Mouse (Mus musculus): ENCODE results near the gene Zranb1.
A peak's percentile ranks its signal among the peaks of the same experiment; 100 is the strongest.

The Zranb1 gene

DNA sequence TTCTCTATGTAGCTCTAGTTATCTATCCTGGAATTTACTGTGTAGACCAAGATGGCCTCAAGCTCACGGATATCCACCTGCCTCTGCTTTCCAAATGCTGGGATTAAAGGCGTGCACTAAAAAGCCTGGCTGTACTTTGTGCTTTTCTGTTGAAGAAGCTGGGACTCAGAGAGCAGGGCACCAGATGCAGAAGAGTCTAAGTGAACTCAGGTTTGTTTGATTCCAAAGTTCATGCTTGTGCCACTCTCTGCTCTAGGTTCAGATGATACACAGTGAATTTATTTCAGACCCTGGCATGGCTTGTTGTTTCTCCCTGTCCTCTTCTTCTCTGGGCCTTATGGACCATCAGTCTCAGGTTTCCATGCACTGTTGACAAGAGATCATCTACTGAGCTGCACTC lies 5.7 kb upstream of the Zranb1 start:
- no peak for DNase-seq (ENCODE audit: extremely low read depth, insufficient read length, low spot score)

DNA sequence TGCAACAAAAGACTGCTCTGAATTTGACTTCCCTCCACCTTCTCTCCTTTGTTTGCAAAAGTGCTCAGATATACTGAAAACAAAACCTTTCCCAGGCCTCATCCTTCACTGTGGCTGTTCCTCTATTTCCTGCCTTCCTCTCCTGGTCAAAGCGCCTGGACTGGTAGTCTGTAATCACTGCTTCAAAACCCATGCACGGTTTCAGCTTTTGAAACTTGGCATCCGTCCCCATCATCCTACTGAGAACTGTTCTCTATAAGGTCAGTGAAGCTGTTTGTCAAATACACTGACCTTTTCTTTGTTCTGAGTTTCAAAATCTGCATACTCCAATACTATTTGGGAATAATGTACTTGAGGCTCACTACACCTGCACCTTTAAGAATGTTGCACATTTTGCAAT lies 3.7 kb upstream of the Zranb1 start:
- no peak for DNase-seq (ENCODE audit: extremely low read depth, insufficient read length, low spot score)

DNA sequence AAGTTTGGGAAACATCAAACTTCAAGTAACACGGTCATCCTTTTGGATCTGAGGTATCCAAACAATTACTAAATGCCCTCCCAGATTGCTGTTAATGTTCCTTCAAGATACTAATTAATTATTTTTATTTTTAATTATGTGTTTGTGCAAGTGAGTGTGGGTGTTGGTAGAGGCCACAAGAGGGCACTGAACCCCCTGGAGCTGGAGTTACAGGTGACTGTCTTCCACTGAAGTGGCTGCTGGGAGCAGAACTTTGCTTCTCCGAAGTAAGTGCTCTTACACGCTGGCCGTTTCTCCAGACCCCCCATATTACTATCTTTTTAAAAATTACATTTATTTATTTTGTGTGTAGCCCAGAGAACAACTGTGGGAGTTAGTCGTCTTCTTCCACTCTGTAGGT lies 887 bp upstream of the Zranb1 start:
- no peak for DNase-seq (ENCODE audit: extremely low read depth, insufficient read length, low spot score)

DNA sequence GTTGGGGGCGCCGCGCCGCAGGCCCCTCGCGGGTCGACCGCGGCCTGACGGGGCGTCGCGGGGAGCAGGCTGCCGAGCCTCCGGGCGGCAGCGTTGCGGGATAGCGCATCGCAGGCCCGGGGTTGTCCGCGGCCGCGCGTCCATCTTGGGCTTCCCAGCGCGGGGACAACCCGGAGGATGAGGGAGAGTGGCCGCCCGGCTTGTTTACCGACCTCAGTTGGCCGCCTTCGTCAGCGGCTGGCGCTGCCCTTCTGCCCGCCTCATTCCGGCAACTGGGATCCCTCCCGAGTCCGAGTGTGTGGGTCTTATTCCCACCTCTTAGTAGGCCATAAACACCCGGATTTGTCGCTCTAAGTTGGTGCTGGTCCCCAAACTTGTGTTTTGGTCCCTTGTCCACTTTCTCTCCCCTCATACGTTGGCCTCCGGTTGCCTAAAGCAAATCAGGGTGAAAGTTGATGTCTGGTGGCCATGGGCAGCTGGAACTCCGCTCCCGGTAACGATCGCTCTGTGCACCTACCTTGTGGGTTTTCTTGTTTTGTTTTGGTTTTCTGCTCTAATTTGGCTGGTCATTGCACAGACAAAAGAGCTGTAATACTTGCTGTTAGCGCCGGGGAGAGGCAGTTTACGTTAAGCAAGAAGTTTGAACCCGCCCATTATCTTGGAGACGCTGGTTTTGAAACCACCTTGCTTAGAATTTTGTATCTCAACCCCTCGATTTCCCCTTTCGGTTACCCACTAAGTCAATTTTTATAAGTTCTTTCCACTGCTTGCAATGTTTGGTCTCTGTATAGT lies 814 bp downstream of the Zranb1 start:
- peak; percentile 54 for DNase-seq (ENCODE audit: extremely low read depth, insufficient read length, low spot score)

DNA sequence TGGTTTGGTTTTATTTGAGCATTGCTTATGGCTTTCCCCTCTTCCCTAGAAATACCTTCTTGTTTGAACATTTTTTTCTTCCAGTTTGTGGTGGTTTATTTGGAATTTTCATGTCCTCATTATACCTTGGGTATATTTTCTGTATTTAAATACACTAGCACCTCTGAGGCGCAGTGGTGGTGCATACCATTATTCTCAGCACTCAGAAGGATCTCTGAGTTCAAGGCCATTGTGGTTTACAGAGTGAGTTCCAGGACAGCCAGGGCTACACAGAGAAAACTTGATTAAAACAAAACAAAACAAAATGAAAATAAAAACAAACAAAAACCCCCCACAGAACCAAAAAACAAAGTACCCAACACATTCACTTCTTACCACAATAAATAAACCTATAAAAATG lies 2.4 kb downstream of the Zranb1 start:
- no peak for DNase-seq (ENCODE audit: extremely low read depth, insufficient read length, low spot score)

DNA sequence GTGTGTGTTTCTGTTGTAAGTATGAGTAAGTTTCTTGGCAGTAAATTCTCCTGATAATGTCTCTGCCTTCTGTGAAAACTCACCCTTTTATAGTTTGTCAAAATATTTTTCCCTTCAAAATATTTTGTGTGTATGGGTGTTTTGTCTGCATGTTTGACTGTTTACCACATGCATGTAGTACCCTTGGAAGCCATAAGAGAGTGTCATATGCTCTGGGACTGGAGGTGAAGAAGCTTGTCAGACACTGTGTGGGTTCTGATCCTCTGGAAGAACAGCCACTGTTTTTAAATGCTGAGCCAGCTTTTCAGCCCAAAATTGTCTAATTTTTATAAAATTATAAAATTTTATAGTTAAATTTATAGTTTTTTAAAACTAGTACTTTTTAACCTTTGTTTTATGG lies 3.8 kb downstream of the Zranb1 start:
- DNase-seq (ENCODE audit: extremely low read depth, insufficient read length, low spot score), result no peak

DNA sequence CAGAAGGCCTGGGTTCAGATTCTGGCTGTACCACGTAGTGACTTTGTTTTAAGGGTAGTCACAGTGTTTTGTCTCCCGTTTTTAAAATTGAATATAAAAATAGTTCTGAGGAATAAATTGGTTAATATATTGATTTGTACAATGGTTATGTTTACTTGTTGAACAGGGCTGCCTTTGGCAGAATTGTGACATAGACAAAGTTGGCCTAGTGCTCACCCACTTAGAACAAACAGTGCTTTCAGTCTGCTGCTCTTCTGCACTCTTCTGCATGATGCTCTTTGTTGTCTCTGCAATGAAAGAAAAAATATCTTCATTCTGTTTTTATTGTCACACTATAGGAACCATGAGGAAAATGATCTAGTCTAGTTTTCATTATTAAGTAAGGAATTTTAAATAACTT lies 8.2 kb downstream of the Zranb1 start:
- no peak for DNase-seq (ENCODE audit: extremely low read depth, insufficient read length, low spot score)

DNA sequence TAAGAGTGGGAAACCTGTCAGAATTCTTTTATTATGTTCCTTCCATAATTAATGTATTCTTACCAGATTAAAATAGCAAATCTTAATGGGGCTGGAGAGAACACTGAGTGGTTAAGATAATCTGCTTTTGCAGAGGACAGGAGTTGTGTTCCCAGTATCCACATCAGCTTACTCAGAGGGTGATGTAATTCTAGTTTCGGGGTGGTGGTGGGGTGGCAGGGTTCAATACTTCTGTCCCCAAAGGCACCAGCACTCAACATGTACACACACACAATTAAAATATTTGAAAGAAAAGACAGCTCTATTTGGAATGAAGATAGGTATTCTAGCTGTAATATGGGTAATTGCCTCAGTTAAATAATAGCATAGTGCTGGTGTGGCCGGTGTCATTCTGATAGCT lies 9.6 kb downstream of the Zranb1 start:
- no peak for DNase-seq (ENCODE audit: extremely low read depth, insufficient read length, low spot score)

DNA sequence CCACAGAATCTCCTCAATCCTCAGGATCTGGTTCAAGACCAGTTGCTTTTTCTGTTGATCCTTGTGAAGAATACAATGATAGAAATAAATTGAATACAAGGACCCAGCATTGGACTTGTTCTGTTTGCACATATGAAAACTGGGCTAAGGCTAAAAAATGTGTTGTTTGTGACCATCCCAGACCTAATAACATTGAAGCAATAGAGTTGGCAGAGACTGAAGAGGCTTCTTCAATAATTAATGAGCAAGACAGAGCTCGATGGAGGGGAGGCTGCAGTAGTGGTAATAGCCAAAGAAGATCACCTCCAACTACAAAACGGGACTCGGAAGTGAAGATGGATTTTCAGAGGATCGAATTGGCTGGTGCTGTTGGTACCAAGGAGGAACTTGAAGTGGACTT lies 19.0 kb downstream of the Zranb1 start:
- no peak for DNase-seq (ENCODE audit: extremely low read depth, insufficient read length, low spot score)

DNA sequence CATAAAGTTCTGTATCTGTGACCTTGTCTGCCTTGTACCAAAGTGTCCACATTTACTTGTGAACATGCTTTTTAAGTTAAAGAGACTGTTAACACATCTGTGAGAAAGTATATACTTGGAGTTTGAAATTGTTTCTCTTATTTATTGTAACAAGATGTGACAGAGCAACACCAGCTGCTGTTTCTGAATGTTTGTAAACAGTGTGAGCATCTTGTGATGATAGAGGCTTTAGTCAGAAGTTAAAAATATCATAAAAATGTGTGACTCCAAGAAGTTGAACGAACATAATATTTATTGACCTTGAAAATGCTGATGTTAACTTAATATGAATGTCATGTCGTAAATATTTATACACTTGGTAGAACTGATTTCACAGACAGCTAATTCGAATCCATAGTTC lies 19.7 kb downstream of the Zranb1 start:
- no peak for DNase-seq (ENCODE audit: extremely low read depth, insufficient read length, low spot score)

DNA sequence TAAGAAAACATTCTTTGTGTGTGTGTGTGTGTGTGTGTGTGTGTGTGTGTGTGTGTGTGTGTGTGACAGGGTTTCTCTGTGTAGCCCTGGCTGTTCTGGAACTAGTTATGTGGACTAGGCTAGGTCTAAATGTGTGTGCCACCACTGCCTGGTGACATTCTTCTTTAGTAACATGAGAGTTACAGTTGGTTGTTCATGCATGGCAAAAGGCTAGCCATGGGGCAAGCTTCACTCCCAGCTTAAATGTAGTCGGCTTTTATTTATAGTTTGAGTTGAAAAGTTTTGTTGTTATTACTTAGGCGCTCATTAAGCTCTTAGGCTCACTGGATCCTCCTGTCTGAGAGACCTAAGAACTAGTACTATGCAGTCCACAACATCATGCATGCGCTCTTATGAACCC lies 33.5 kb downstream of the Zranb1 start:
- DNase-seq (ENCODE audit: extremely low read depth, insufficient read length, low spot score), result no peak

DNA sequence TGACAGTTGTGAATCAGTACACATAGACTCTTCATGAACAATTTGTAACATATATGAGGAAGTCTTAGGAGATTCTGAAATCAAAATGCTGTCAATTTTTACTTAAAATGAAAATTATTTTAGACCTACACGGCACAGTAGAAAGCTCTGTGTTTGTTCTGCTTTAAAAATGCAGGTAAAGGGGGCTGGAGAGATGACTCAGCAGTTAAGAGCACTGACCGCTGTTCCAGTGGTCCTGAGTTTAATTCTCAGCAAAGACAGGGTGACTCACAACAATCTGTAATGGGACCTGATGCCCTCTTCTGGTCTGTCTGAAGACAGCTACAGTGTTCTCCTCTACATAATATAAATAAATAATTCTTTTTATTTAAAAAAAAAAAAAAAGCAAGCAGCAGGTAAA lies 34.8 kb downstream of the Zranb1 start:
- no peak for DNase-seq (ENCODE audit: extremely low read depth, insufficient read length, low spot score)

DNA sequence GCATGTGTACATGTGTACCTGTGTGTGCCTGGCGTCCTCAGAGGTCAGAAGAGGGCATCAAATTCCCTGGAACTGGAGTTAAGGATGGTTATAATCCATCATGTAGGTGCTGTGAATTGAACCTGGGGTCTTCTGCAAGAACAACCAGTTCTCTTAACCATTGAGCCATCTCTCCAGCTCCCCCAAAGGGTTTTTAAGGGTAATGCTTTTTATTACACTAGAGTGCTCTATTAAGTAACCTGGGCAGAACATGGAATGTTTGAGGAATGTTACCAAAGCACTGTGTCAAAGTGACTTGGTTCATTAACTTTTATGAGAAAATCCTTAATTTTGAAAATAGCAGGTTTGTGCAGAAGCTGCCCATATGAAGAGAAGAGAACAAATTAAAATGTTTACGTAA lies 41.1 kb downstream of the Zranb1 start:
- DNase-seq (ENCODE audit: extremely low read depth, insufficient read length, low spot score), result no peak

DNA sequence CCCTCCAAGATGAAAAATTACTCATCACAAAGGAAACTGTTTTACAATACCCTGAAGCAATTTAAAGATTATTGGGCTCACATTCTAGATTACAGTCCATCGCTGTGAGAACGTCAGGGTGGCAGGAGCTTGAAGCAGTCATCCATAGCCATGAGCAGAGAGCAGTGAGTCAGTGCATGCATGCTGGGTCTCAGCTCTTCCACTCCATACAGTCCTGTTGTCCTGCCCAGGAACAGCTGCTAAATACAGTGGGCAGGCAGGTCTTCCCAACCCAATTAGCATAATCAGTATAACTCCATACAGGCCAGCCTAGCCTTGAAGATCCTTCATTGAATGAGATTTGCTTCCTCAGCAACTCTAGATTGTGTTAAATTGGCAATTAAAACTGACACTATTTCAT lies 45.1 kb downstream of the Zranb1 start:
- no peak for DNase-seq (ENCODE audit: extremely low read depth, insufficient read length, low spot score)

DNA sequence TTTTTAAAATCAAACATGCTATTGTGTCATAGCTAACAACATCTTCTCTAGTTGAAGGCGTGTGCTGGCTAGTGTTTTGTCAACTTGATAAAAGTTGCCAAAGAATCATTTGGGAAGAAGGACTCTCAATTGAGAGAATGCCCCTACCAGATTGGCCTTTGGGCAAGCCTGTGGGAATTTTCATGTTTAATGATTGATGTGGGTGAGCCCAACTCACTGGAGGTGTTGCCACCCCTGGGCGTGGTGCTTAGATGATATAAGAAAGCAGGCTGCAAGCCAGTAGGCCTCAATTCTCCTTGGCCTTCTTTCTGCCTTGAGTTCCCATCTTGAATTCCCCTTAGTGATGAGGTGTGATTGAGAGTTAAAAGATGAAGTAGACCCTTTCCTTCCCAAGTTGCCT lies 47.0 kb downstream of the Zranb1 start:
- no peak for DNase-seq (ENCODE audit: extremely low read depth, insufficient read length, low spot score)

DNA sequence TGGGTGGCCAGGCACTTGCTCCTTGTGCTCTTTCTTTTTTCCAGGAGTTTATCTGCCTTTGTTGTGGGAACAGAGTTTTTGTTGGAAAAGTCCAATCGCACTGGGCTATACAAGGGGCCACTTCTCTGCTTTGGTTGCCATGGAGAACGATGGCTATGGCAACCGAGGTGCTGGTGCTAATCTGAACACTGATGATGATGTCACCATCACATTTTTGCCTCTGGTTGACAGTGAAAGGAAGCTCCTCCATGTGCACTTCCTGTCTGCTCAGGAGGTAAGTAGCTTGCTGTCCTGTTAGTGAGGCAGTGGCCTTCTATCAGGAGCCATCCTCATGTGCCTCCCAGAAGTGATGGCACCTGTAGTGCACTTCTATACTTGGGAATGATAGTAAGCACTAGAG lies 51.7 kb downstream of the Zranb1 start:
- DNase-seq (ENCODE audit: extremely low read depth, insufficient read length, low spot score), result no peak

DNA sequence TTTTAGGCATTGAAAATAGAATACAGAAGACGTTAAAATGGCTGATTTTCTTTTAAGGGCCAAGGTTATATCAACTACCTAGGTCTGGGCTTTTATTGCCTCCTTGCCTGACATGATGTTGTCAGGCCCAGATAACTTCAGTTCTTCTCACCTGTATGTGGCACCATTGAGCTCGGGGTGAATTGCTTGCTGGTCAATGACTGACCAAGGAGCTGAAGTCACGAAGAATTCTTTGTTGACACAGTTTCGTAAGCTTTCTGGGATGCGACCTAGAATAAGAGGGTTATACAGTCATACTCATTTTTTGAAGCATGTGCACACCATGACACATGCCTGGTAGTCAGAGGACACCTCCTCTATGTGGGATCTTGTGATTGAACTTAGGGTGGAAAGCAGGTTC lies 58.9 kb downstream of the Zranb1 start:
- DNase-seq (ENCODE audit: extremely low read depth, insufficient read length, low spot score), result no peak

DNA sequence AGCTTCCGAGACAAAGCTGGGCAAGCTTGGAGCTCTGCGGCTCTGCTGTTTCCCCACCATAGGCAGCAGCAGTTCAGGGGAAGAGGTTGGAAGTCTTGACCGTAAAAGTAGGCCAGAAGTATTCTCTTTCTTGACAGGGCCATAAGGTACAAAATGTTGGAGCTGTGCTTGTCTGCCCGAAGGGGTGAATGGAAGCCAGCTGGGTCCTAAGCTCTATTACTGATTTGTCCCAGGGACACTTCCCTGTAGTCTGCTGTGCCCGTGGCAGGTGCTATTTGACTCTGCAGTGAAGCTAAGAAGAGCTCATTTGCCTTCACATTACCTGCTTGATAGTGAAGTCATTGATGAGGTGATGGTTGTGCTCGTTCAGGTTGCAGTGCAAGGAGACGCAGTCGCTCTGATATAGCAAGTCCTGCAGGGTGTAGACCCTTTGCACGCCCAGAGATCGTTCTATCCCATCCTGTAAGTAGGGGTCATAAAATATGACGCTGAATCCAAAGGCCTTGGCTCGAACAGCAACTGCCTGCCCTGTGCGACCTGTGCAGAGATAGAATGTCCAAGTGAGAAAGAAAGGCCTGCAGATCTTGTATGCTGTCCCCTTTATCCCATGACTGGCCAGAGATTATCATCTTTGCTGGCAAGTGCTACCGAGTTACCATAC lies 60.4 kb downstream of the Zranb1 start:
- DNase-seq (ENCODE audit: extremely low read depth, insufficient read length, low spot score), result no peak

DNA sequence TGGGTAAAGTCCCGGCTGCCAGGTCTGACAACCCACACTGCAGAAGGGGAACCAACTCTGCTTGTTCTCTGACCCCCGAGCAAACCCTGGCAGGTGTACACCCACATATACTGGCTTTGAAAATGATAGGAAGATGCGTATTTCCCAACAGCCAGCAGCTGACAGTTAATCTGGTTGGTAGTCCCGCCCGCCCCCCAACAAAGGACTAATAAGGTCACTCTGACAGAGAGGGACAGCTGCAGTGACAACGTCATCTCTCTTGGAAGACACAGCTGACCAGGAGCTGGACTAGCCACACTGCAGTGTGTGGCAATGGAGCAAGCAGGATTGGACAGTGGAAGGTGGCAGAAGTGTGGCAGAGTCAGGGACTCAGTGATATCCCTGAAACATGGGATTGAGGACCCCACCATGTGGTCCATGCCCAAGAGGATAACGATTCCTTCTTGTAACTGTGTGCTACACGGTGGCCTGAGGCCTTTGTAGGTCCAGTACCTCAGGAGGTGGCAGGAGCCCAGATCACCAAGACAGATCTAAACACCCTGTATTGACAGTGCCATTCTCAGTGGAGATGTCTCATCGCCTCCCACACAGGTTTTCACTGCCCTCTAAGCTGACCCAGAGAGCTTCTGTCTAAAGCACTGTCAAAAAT lies 62.1 kb downstream of the Zranb1 start:
- no peak for DNase-seq (ENCODE audit: extremely low read depth, insufficient read length, low spot score)

DNA sequence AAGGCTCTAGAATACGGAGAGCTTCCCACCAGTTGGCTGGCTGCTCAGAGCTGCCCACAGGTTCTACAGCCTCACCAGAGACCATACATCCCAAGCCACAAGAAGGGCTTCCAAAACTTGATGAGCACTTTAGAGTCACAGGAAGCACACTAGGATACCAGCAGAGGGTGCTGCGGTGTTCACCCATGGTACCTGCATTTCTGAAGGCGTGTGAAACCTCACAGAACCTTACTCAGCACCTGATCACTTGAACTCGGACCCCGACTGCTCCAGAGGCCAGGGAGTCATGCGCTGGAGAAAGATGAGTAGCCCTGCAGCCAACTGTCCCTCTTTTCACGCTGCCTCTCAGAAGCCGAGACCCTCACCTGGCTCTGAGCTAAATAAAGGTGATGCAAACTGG lies 63.2 kb downstream of the Zranb1 start:
- DNase-seq (ENCODE audit: extremely low read depth, insufficient read length, low spot score), result no peak

DNA sequence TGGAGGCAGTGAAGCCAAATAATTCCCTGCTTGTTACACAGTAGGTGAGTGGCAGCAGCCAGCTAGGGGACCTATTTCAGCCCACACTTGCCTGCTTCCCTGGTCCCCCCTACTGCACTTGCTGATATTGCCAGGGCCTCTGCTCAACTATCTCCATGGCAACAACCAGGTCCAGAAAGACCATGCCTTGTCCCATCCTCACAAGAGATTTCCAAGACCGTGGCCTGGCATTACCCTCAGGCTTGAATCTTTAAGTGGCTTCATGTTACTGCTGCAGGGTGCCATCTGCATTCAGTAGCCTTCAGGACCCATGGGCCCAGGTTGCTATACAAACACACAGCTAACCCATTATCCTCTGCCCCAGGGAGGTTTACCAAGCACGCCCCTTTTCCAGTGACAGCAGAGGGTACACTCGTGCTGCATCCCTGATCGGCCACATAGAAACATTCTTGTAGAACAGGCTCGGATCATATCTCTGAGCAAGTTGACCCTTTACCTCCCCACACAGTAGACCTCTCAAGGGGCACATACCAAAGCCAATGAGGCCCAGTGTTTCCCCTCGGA lies 63.8 kb downstream of the Zranb1 start:
- DNase-seq (ENCODE audit: extremely low read depth, insufficient read length, low spot score), result no peak

DNA sequence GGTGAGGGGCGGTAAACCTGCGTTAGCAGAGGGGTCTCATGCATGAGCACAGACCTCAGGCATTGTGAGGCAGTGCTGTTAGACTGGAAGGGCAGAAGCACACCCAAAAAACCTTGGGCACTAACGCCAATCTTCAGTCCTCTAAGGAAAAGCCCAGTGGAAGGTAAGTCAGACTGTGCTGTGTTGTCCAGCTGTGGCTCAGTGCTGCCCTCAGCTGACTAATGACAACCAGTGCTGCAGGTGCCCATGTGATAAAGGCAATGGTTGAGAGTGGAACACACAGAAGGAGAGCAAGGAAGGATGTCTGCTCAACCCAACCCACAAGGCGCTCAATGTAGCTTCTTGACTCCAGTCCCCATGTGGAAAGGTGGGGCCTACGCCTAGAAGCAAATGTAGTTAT lies 65.4 kb downstream of the Zranb1 start:
- no peak for DNase-seq (ENCODE audit: extremely low read depth, insufficient read length, low spot score)
